Mouse (Mus musculus) liver, embryonic 14.5 days (tissue): ENCODE measurements around the gene Gm10354.
"Not testable (repeated sequence)": the region's sequence is repeated elsewhere in the genome, so short reads cannot be mapped to it uniquely, and the experiment has no call there.

Source experiments
- CTCF ChIP-seq: IDR thresholded peaks from 2 replicates; pipeline ENCODE4 v1.5.1; 2016; ENCODE audit warnings: antibody characterized with exemption, low read depth, control low read depth
- EP300 ChIP-seq: IDR thresholded peaks from 2 replicates; pipeline ENCODE4 v1.6.1; 2016; ENCODE audit warnings: antibody characterized with exemption, low read depth

- not testable (repeated sequence) for TF ChIP-seq EP300, CTCF
These were observed 5.9 kb downstream of the Gm10354 start for GRCm38 (mm10) chr5:14972841-14973240.
